Mouse (Mus musculus) frontal cortex, postnatal 36 days (tissue): ENCODE data around the gene Olfr1404.
"Not testable (repeated sequence)": the region's sequence is repeated elsewhere in the genome, so short reads cannot be mapped to it uniquely, and the experiment has no call there.

Experiments used
- DNase-seq, 2 experiments: peaks; one replicate each; pipeline ENCODE4 v3.0.0; 2022; ENCODE audit warnings: low spot score in 2 of 2

The Olfr1404 gene

DNA sequence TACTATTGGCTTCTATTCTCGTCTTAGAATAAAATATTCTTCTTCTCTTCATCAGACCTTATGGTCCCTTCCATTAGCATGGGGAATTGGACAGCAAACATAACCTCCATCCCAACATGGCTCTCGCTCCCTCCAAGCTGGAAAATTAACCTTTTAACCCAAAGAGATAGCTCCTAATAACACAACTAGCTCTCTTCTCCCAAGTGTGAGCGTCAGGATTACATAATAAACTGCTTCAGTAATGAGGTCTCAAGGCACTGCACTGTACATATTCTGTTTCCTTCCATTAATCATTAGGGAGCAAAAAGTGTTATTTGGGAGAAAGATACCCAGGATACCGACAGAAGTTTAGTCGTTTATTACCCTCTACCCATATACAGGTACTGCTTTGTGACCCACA is at the start of gene Olfr1404:
TSS of gene Olfr1404 (plus strand) at position 301 of the 400 bp plus-strand sequence.
- DNase-seq, result no peak

DNA sequence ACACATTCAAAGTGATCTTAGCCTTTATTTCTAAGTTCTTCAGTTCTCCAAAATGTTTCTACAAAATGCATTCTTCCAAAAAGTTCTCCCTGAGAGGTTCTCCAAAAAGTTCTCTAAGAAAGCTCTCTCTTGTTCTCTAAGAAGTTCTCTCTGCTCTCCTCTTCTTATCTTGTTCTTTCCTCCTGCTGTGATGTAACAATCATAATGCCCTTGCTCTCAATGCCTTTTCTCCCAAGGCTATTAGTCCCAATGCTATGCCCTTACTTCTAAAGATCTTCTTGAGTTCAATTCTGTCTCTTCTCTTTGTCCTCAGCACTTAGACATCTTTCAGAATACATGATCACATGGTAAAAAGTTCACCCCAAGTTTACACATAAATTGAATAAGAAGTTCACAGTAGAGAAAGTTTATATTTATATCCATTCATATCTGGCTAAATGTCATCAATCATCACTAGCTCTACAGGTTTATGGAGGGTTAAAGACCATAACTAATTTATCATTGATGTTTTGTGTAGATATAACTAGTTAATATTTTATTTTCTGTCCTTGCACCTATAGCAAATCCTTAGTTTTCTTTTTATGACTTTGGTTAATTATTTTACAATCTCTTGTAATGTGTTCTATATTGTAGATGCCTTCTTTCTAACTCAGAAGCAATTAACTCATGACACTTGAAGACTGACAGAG is 37.9 kb upstream of the Olfr1404 start:
- DNase-seq, result no peak

DNA sequence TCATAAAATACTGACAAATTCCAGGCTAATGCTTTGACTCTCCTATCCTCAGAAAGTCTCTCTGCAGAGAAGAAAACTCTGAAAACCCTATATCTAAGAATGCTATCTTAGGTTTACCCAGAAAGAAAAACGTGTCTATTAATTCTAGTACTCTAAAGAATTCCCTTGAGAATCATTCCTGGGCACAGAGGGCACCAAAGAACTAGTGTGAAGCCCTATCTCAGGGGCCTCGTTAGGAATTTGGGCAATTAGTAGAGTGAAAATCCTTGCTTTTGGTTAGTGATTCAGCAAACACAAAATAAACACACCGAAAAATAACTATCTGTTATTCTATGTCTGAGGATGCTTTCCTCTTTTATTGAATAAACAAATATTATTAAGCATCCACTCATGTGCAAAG is 21.7 kb upstream of the Olfr1404 start, which contains the start of gene Olfr1406:
TSS of gene Olfr1406 (minus strand) at position 101 of the 400 bp plus-strand sequence.
- no peak for DNase-seq

DNA sequence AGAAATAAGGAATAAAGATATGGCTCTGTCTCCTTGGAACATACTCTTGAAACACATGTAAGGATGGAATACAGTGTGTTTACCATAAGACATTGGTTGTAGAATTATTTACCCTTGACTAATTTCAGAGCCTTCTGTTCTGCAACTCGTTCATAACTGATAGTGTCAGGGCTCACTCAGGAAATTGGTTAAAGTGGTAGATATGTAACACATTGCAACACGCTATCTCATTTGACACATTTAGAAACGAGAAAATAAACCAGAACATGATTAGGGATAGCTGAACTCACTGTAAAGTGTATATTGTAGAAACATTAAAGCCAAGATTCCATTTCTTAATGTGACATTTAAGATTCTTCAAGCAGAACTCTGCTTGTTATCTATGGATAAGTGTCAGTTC is 20.1 kb upstream of the Olfr1404 start:
- DNase-seq, result no peak

DNA sequence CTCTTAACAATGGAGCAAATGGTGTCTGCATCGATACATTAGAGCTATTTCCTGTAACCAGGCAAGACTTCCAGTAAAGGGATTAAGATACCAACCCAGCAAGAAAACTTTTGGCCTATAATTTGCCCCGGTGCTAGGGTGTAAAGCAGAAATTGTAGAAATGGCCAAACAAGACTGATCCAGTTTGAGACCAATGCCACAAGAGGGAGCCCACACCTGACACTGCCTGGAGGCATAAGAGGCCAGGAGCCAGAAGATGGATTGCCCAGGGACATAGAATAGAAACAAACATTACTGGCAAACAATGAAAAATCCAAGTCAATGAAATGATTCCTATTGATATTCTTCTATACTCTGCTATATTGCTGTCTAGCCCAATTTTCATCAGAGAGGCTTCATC is 15.8 kb upstream of the Olfr1404 start:
- no peak for DNase-seq

DNA sequence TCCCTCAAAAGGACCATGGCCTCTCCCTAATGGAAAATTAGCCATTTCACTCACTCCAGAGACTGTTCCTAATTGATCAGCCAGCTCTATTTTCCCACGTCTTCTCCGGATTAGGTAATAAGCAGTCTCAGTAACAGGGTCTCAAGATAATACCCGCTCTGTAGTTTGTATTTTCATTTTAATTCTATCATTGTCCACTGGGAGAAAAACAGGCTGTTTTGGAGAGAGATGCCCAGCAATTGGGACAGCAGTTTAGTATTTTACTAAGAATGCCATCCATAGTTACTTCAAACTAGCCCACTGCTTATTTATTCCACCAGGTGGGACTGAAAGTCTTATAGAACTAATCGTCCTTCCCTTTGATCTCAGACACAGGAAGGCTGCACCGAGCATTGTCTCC is 14.7 kb upstream of the Olfr1404 start, which contains the start of gene Olfr218:
TSS of gene Olfr218 (plus strand) at position 301 of the 400 bp plus-strand sequence.
- DNase-seq, result no peak

DNA sequence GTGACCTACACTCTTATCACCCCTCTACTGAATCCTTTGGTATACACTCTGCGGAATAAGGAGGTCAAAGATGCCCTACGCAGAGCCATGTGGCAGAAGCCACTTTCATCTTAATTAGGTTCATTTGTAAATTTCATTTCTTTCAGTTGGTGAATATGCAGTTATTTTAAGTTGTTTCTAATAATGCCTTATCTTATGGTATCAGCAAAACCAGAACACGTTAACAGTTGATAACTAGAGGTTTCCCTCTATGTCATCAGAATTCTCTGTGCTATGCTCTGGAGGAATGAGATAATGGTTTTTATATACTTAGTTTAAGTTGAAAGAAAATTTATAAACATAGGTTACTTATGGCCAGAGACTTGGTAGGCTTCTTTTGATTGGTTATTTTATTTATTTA is 4.3 kb downstream of the Olfr1404 start:
- no peak for DNase-seq

DNA sequence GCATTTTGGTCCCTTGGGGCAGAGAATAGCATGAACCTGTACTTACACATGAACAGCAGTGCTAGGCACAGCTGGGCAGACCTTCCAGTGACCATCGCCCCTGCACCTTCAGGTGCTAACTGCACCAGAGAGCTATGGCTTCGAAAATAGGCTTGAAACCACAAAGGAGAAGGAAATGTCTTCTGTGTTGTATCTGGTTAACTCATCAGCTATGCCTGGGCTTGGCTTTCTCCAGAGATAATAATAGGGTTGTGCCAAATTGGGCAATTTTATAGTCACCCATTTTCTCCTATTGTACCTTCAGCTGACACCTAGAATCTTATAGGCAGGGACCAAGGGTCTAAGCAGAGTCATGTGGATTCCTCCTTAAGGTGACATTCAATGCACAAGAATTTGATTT is 14.9 kb downstream of the Olfr1404 start, which contains the start of gene Fcer1a:
TSS of gene Fcer1a (minus strand) at position 134 of the 400 bp plus-strand sequence.
- DNase-seq, result no peak

DNA sequence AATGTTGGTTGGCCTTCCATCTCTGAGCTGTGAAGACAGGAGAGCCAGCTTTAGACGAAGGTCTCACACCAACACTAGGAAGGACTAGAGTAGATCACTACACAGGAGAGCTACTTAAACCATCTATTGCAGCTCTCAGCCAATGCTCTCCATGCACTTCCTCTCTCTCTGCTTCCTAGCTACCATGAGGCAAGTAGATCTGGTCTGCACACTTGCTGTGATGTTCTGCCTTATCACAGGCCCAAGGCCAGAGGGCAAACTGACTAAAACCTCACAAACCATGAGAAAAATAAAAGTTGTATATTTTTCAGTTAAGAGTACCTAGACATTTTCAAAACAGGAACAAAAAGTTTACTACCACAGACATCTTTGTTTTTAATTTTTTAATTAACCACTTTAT is 24.8 kb downstream of the Olfr1404 start:
- not testable (repeated sequence) for DNase-seq

DNA sequence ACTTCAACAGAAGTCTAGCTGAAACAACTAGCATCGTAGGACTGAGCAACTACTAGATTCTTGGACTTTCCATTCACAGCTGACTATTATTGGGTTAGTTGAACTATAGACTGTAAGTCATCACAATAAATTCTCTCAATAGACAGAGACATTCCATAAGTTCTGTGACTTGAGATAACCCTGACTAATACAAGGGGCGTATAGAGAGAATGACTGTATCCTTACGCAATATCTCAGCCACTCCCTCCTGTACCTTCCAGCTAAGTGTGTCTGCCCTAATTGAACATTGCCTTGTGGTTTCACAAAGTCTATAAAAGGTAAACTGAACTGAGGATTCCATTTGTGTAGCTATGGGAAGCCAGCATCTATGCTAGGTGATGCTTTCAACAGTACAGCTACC is 37.7 kb downstream of the Olfr1404 start:
- DNase-seq, result no peak

DNA sequence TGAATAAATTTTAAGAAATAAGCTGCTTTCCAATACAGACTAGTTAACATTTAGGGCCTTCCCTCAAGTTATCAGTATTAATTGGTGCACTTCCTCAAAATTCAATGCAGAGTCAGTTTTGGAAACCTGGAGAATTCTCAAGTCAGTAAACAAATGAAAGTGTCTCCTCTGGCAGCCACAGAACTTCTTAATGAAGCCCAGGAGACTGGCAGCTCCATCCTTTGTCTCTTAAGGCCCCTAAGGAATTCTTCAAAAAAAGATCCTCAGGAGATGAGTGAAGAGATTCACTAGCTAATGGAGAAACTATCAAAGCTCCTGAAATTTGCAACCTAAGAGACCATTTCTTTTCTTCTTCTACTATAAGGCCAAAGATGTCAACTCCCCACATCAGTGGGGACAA is 53.5 kb downstream of the Olfr1404 start, which contains the start of gene Olfr418:
TSS of gene Olfr418 (plus strand) at position 301 of the 400 bp plus-strand sequence.
- DNase-seq, result no peak
